ENCODE assay signal across 8 mouse cellular contexts in the genomic region with DNA sequence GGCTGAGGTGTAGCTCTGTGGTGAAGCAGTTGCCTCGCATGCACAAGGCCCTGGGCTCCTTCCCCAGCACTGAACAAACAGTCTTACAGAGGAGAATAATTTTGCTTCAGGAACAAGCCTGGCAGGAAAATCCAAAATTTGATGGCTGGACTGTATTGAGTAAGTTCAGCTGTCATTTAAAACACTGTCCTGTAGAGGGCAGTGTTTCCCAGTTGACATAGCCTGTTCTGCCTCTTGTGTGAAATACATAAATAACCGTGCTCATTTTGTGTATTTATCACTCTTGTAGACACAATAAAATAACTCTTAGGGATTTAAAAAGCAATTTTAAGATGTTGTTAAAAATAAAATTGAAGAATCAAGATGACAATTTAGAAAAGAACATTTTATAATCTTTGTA. TPM values are rescaled to one million over a fixed set of nuclear protein-coding genes. Genes with fewer than 3 reads are reported as not detected.
DNase-seq lines count a peak whose midpoint lies in the region; ATAC-seq and TF ChIP-seq lines count a peak whose summit lies in the region.

No protein-coding gene starts in this region.

- H3K27ac ChIP-seq in thymus, adult 2 months (ENCODE audit: control insufficient read depth, insufficient read depth, low read length): no peak overlapping the region
- no peak overlapping the region for H3K27ac ChIP-seq in embryonic facial prominence, embryonic 10.5 days (replicated peaks)

- H3K36me3 ChIP-seq in thymus, adult 2 months (ENCODE audit: control insufficient read depth, insufficient read depth, low read length): no peaks in the 10 kb centered on the region
- H3K36me3 ChIP-seq in embryonic facial prominence, embryonic 10.5 days (replicated peaks): peaks cover 22% of the 10 kb centered on the region

- WGBS in thymus, adult 2 months: 41% methylated on average over 2 of the region's 2 CpGs
- 42% methylated on average over 2 of the region's 2 CpGs for WGBS in embryonic facial prominence, embryonic 10.5 days

- H3K9me3 ChIP-seq in embryonic facial prominence, embryonic 10.5 days: no peaks in the 10 kb centered on the region

- H3K4me1 ChIP-seq in thymus, adult 2 months (replicated peaks; ENCODE audit: control insufficient read depth, insufficient read depth, low read length): no peaks in the 10 kb centered on the region
- no peaks in the 10 kb centered on the region for H3K4me1 ChIP-seq in embryonic facial prominence, embryonic 10.5 days

- TF ChIP-seq POLR2A in thymus, adult 2 months (IDR thresholded peaks at IDR 0.05; ENCODE audit: control insufficient read depth, extremely low read depth, insufficient read depth, low read length, poor library complexity): no peak

- no peak for DNase-seq in cerebellum, adult 9-11 months
- DNase-seq in thymus, adult 2 months: peak; percentile 38
- no peak for DNase-seq in thymus, postnatal 36 days
- DNase-seq in embryonic facial prominence, embryonic 10.5 days (ENCODE audit: low spot score): peak; percentile 39
- peak; percentile 33 for DNase-seq in kidney, postnatal 10 days
- peak; percentile 35 for DNase-seq in thymus, postnatal 4 days

- no peak for TF ChIP-seq CTCF in thymus, adult 2 months (IDR thresholded peaks at IDR 0.05; ENCODE audit: borderline replicate concordance, control insufficient read depth, extremely low read depth, insufficient read depth, low read length, poor library complexity)

- no peak overlapping the region for H3K4me3 ChIP-seq in thymus, adult 2 months (ENCODE audit: control insufficient read depth, insufficient read depth, low read length)
- H3K4me3 ChIP-seq in embryonic facial prominence, embryonic 10.5 days: no peak overlapping the region

- H3K27me3 ChIP-seq in thymus, adult 2 months (ENCODE audit: control insufficient read depth, insufficient read depth, low read length): no peaks in the 10 kb centered on the region
- H3K27me3 ChIP-seq in embryonic facial prominence, embryonic 10.5 days (replicated peaks; ENCODE audit: low read depth, poor library complexity, severe bottlenecking): no peaks in the 10 kb centered on the region

- 0 out of 2 replicates have a peak, but pooled peaks have one; percentile 50 for ATAC-seq in cerebellum, adult (ENCODE audit: insufficient number of reproducible peaks, low FRiP score, low TSS enrichment)
- peak; percentile 90 for ATAC-seq in megakaryocyte progenitor cell, adult 5-6 weeks (replicated peaks; ENCODE audit: poor library complexity)

RNA-seq across cellular contexts. Expression of a gene that starts 18.5 kb away (rescaled TPM):
- 164 and 317 TPM in 2 replicates for polyA plus RNA-seq in thymus, adult 2 months (2012; rRNA removed)
- polyA plus RNA-seq in embryonic facial prominence, embryonic 10.5 days (2016; fragmentation: Nextera tagmentation; extraction: Ambion mirVana): 77.6 and 79.5 TPM in 2 replicates
- total RNA-seq in megakaryocyte progenitor cell, adult 5-6 weeks (2015): 48.5 and 52.6 TPM in 2 replicates
- 22.2 and 22.9 TPM in 2 replicates for total RNA-seq in megakaryocyte progenitor cell, adult 5-6 weeks (2017)

Comparison
In these comparisons a context has a peak if more than half of its experiments do, and no peak if none do; other contexts are left out.
1. DNase-seq: peak in thymus, adult 2 months (single experiment), embryonic facial prominence, embryonic 10.5 days (single experiment), kidney, postnatal 10 days (single experiment) and thymus, postnatal 4 days (single experiment); none in cerebellum, adult 9-11 months (single experiment) and thymus, postnatal 36 days (0 of 2).